Mouse (Mus musculus) gastrocnemius, adult 2 months (tissue): ENCODE measurements at regions not wholly inside any gene's neighbourhood (a gene's known extent, or its start where the extent isn't known, plus 50 kb on each side); places are given as distances from the start of the nearest gene placed in this dataset.

Experiments
- DNase-seq: peaks from one replicate; pipeline ENCODE4 v3.0.0; 2022
- H3K27ac ChIP-seq: fragments of 200-600 bp; 2 replicates; pipeline ENCODE4 v1.8.1; 2022; ENCODE audit warnings: mild to moderate bottlenecking
- H3K4me3 ChIP-seq: fragments of 200-600 bp; 2 replicates; pipeline ENCODE4 v1.8.1; 2022; ENCODE audit warnings: mild to moderate bottlenecking, moderate library complexity
- CTCF ChIP-seq: fragments of 200-600 bp; IDR thresholded peaks from 2 replicates; pipeline ENCODE4 v1.8.1; 2022; ENCODE audit warnings: antibody characterized with exemption, mild to moderate bottlenecking, moderate library complexity
- intact Hi-C: fragments of 180-260 bp; cut with DNase I; formaldehyde crosslinking; loops from one replicate; pipeline ENCODE4 v1.15.1; 2025

GRCm38 (mm10) chr11:117425927-117426326 lies 58.2 kb upstream of the Gm11733 start:
- DNase-seq, result no peak
- intact Hi-C loops, result no loop called here

GRCm38 (mm10) chr11:117426651-117427050 lies 57.5 kb upstream of the Gm11733 start:
- Histone ChIP-seq H3K27ac (no peak overlapping the region), H3K4me3 (no peak overlapping the region)
- DNase-seq, result no peak
- TF ChIP-seq CTCF, result no peak
- intact Hi-C loops, result no loop called here

More at GRCm38 (mm10) chr11:117425927-117426326, 58.2 kb upstream of the Gm11733 start:
- no peak for TF ChIP-seq CTCF
- Histone ChIP-seq H3K4me3 (no peak overlapping the region), H3K27ac (no peak overlapping the region)

- no peak overlapping the region for H3K4me3 ChIP-seq
- peak; percentile 54 for DNase-seq
- no peak for TF ChIP-seq CTCF
- H3K27ac ChIP-seq, result peak overlapping the region; percentile 71
- intact Hi-C loops, result no loop called here
Observed at GRCm38 (mm10) chr11:117427808-117428510, 56.2 kb upstream of the Gm11733 start.

GRCm38 (mm10) chr11:117429326-117429752 lies 54.8 kb upstream of the Gm11733 start:
- peak; percentile 64 for DNase-seq
- Histone ChIP-seq H3K4me3 (no peak overlapping the region), H3K27ac (peak overlapping the region; percentile 20)
- no peak for TF ChIP-seq CTCF
- intact Hi-C loops, result no loop called here

- no peak for TF ChIP-seq CTCF
- no peak overlapping the region for H3K4me3 ChIP-seq
- no peak for DNase-seq
- H3K27ac ChIP-seq, result peak overlapping the region; percentile 20
- intact Hi-C loops, result no loop called here
Observed at GRCm38 (mm10) chr11:117429894-117430293, 54.3 kb upstream of the Gm11733 start.

- no peak overlapping the region for H3K4me3 ChIP-seq
- intact Hi-C loops, result no loop called here
- H3K27ac ChIP-seq, result no peak overlapping the region
- no peak for DNase-seq
- peak; percentile 57 for TF ChIP-seq CTCF
Observed at GRCm38 (mm10) chr11:117434056-117434455, 50.1 kb upstream of the Gm11733 start.
